Mouse (Mus musculus): ENCODE results near the gene Phf23. TPM values are rescaled to one million over a fixed set of nuclear protein-coding genes. Genes with fewer than 3 reads are reported as not detected.
"Not testable (repeated sequence)": the region's sequence is repeated elsewhere in the genome, so short reads cannot be mapped to it uniquely, and the experiment has no call there.

Gene Phf23
- polyA plus RNA-seq, 1 experiment from 2014 or later = 28.8 TPM

DNA sequence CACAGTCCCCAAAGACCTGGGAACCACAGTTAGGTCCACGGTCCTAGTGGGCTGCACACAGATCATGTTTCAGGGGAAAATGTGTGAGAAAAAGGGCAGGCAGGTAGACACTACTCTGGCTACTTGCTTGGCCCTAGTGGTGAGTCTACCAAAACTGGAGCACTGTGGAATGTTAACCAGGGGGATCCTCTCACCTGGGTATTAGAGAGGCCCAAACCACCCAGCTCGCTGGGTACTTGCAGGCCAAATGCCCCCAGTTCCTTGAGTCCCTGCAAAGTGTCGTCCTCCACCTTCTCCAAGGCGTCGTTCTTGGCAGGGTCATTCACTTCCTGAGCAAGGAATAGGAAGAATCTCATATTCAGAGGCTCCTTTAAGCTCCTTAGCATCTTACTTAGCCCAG lies 18.5 kb downstream of the Phf23 start:
- Histone ChIP-seq H3K4me2 (ENCODE audit: low read depth, low read length) (no peak overlapping the region), H3K9ac (replicated peaks; ENCODE audit: low read depth, low read length) (no peak overlapping the region), H3K4me3 (ENCODE audit: low read depth, low read length) (no peak overlapping the region), H3K4me1 (ENCODE audit: control insufficient read depth, insufficient read depth, low read length) (peaks cover 12% of the 10 kb centered on the region), H3K27ac (ENCODE audit: low read depth, low read length) (no peak overlapping the region), H3K27me3 (ENCODE audit: control insufficient read depth, insufficient read depth, low read length) (no peaks in the 10 kb centered on the region), H3K36me3 (ENCODE audit: control insufficient read depth, insufficient read depth, low read length) (peaks cover 36% of the 10 kb centered on the region), H3K9me3 (ENCODE audit: control insufficient read depth, low read length) (no peaks in the 10 kb centered on the region)
- 63% methylated on average over 5 of the region's 5 CpGs for WGBS
- ATAC-seq (ENCODE audit: low read depth) = no peak

DNA sequence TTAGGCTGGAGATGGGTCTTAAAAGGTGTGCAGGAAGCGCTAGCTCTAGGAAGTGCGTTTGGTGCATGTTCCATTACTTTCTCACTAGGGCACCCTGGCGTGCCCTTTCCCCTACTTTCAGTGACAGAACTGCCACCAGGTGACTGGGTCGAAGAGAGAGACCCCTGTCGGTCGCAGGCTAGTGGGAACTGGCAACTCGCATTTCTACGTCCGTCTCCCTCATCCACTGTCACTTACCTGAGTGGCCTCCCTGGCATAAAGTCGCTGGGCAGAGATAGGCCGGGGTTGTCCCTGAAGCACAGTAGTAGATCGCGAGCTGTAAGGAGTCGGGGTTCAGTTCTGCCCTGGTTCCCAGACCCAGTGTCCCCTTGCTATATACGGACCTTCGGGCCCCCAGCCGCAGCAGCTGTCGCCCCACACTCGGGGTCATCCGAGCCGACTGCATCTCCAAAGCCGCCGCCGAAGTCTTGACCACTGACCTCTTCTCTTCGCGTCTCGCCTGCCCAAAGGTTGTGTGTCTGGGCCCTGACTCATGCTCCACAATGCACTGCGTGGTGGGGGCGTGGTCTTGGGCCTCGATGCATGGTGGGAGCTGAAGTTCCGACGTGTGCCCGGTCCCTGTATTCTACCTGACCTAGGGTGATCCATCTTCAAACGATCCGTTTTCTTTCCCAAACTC lies 19.4 kb downstream of the Phf23 start, which contains the start of gene Acadvl:
Acadvl (minus strand) TSS at position 532 of the 679 bp plus-strand sequence.
- peak within 1 kb of the TSS; percentile 61 for H3K4me2 ChIP-seq (ENCODE audit: low read depth, low read length)
- H3K27me3 ChIP-seq (ENCODE audit: control insufficient read depth, insufficient read depth, low read length) = no peaks in the 10 kb centered on the region
- peaks cover 21% of the 10 kb centered on the region for H3K4me1 ChIP-seq (ENCODE audit: control insufficient read depth, insufficient read depth, low read length)
- peak within 1 kb of the TSS; percentile 63 for H3K9ac ChIP-seq (replicated peaks; ENCODE audit: low read depth, low read length)
- no peaks in the 10 kb centered on the region for H3K9me3 ChIP-seq (ENCODE audit: control insufficient read depth, low read length)
- ATAC-seq (ENCODE audit: low read depth) = peak; percentile 84
- H3K36me3 ChIP-seq (ENCODE audit: control insufficient read depth, insufficient read depth, low read length) = peaks cover 27% of the 10 kb centered on the region
- WGBS = under 1% methylated on average over 35 of the region's 35 CpGs
- H3K27ac ChIP-seq (ENCODE audit: low read depth, low read length) = peak within 1 kb of the TSS; percentile 66; the same call in 1 of the 2 replicates
- peak within 1 kb of the TSS; percentile 47 for H3K4me3 ChIP-seq (ENCODE audit: low read depth, low read length)

DNA sequence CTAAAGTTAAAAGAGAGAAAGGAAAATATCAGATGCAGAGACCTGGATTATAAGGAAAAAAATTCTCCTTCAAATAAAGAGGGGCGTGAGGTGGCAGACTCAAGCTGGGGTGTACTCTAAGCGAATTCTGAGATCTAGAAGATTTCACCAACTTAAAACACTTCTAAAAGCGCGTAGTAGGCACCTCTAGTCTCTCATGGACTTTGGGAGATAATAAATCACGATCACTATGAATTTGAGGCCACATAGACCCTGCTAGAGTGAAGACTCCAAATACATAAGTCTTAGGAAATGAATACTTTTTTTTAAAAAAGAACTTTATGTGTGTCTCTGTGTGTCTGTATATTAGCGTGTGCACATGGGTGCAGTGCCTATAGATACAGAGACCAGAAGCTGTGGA lies 20.1 kb downstream of the Phf23 start:
- Histone ChIP-seq H3K27me3 (ENCODE audit: control insufficient read depth, insufficient read depth, low read length) (no peaks in the 10 kb centered on the region), H3K4me3 (ENCODE audit: low read depth, low read length) (no peak overlapping the region), H3K4me2 (ENCODE audit: low read depth, low read length) (peak overlapping the region; percentile 61), H3K36me3 (ENCODE audit: control insufficient read depth, insufficient read depth, low read length) (peaks cover 20% of the 10 kb centered on the region), H3K4me1 (ENCODE audit: control insufficient read depth, insufficient read depth, low read length) (peaks cover 27% of the 10 kb centered on the region), H3K9ac (replicated peaks; ENCODE audit: low read depth, low read length) (no peak overlapping the region), H3K9me3 (ENCODE audit: control insufficient read depth, low read length) (no peaks in the 10 kb centered on the region), H3K27ac (ENCODE audit: low read depth, low read length) (no peak overlapping the region)
- no peak for ATAC-seq (ENCODE audit: low read depth)
- WGBS = 64% methylated on average over 6 of the region's 6 CpGs

DNA sequence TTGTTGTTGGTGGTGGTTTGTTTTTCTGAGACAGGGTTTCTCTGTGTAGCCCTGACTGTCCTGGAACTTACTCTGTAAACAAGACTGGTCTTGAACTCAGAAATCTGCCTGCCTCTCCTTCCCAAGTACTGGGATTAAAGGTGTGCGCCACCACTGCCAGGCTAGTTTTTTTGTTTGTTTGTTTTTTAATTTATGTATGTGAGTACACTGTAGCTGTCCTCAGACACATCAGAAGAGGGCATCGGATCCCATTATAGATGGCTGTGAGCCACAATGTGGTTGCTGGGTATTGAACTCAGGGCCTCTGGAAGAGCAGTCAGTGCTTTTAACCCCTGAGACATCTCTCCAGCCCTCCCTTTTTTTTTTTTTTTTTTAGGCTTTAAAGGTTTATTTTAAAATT lies 20.6 kb downstream of the Phf23 start:
- not testable (repeated sequence) for H3K4me3 ChIP-seq (ENCODE audit: low read depth, low read length); ATAC-seq (ENCODE audit: low read depth); H3K9me3 ChIP-seq (ENCODE audit: control insufficient read depth, low read length); H3K27me3 ChIP-seq (ENCODE audit: control insufficient read depth, insufficient read depth, low read length); H3K4me2 ChIP-seq (ENCODE audit: low read depth, low read length); H3K27ac ChIP-seq (ENCODE audit: low read depth, low read length); H3K9ac ChIP-seq (replicated peaks; ENCODE audit: low read depth, low read length)
- Histone ChIP-seq H3K4me1 (ENCODE audit: control insufficient read depth, insufficient read depth, low read length) (peaks cover 27% of the 10 kb centered on the region), H3K36me3 (ENCODE audit: control insufficient read depth, insufficient read depth, low read length) (peaks cover 15% of the 10 kb centered on the region)
- WGBS = 80% methylated on average over 2 of the region's 2 CpGs

DNA sequence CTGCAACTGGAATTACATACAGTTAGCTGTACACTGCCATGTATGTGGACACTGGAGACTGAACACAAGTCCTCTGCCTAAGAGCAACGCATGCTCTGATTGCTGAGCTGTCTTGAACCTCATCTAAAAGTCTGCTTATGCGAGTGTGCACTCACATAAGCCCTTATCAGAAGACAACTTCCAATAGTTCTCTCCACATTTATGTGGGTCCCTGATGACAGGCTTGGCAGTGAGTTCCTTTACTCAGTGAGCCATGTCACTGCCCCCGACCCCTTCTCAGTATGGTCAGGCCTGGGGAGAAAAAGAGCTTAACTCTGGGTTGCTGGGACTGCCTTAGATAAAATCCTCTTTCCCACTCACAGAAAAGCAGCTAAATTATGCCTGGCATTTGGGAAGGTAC lies 21.1 kb downstream of the Phf23 start, which contains the start of gene Dlg4:
Dlg4 (plus strand) TSS at position 274 of the 400 bp plus-strand sequence.
- no peak for ATAC-seq (ENCODE audit: low read depth)
- Histone ChIP-seq H3K27me3 (ENCODE audit: control insufficient read depth, insufficient read depth, low read length) (no peaks in the 10 kb centered on the region), H3K4me3 (ENCODE audit: low read depth, low read length) (peak within 1 kb of the TSS; percentile 80), H3K9me3 (ENCODE audit: control insufficient read depth, low read length) (no peaks in the 10 kb centered on the region), H3K4me2 (ENCODE audit: low read depth, low read length) (peak within 1 kb of the TSS; percentile 94), H3K27ac (ENCODE audit: low read depth, low read length) (peak within 1 kb of the TSS; percentile 95; the same call in 1 of the 2 replicates), H3K9ac (replicated peaks; ENCODE audit: low read depth, low read length) (peak within 1 kb of the TSS; percentile 83; the same call in 1 of the 2 replicates), H3K36me3 (ENCODE audit: control insufficient read depth, insufficient read depth, low read length) (peaks cover 10% of the 10 kb centered on the region), H3K4me1 (ENCODE audit: control insufficient read depth, insufficient read depth, low read length) (peaks cover 27% of the 10 kb centered on the region)
- 79% methylated on average over 3 of the region's 3 CpGs for WGBS

DNA sequence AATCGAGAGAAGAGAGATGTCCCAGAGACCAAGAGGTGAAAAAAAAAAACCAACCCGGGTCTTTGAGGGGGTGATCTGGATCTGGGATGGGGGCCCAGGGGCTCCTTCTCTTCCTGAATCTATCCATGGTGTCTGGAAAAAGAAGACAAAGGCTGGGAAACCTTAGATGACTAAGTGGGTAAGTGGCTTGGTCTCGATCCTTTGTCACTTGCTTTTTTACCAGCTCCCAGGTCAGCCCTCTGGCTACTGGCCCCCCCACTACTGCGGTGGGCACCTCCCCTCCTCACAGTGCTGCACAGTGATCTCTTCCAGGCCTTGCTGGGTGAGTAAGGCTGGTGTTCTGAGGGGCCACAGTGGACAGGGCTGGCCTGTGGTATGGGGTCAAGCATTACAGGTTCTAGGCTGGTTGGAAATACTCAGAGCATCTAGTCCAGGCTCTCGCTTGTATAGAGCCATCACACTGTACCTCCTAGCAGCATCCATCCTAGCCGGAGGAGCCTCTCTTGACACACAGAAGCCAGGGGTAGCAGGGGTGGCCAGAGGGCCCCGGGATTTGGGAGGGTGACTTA lies 21.7 kb downstream of the Phf23 start:
- WGBS = 54% methylated on average over 7 of the region's 7 CpGs
- H3K4me1 ChIP-seq (ENCODE audit: control insufficient read depth, insufficient read depth, low read length) = peaks cover 30% of the 10 kb centered on the region

DNA sequence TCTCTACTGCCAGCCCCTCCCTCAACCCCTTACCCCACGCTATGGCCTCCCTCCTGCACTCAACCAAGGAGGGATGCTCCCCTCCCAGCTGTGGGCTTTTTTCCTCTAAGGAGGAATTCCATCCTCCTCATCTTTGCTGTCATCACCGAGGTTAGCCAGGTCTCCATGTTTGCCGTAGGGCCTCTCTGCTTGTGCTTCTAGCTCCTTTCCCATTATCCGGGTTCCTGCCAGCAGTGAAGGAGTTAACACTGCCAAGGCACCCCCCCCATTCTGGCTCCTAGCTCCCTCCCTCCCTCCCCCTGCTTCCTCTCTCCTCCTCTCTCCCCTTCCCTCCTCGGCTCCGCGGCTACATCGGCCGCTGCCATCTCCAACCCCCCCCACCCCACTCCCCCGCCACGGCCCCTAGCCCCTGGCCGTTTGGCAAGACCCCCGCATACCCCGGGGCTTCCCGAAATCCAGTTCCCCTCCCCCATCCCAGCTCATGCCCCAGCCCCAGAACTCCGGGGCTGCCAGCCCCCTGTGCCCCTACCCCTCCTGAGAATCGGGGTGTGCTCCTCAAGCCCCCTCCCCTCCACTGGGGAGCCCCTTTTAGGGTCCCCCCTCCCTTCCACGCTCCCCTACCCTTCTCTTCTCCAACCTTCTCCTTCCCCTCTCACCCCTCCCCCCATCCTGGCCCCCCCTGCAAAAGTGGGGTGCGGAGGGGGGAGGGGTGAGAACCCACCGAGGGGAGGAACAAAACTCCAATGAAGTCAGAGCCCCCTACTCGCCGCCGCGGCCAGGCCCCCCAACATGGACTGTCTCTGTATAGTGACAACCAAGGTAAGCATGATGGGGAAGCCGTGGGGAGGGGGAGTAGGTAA lies 22.8 kb downstream of the Phf23 start:
- peak overlapping the region; percentile 94 for H3K4me2 ChIP-seq (ENCODE audit: low read depth, low read length)
- H3K9me3 ChIP-seq (ENCODE audit: control insufficient read depth, low read length) = no peaks in the 10 kb centered on the region
- H3K9ac ChIP-seq (replicated peaks; ENCODE audit: low read depth, low read length) = peak overlapping the region; percentile 83
- WGBS = 2% methylated on average over 23 of the region's 25 CpGs
- H3K36me3 ChIP-seq (ENCODE audit: control insufficient read depth, insufficient read depth, low read length) = peaks cover 1% of the 10 kb centered on the region; the same call in 1 of the 2 replicates
- peak overlapping the region; percentile 80 for H3K4me3 ChIP-seq (ENCODE audit: low read depth, low read length)
- no peaks in the 10 kb centered on the region for H3K27me3 ChIP-seq (ENCODE audit: control insufficient read depth, insufficient read depth, low read length)
- H3K4me1 ChIP-seq (ENCODE audit: control insufficient read depth, insufficient read depth, low read length) = peaks cover 35% of the 10 kb centered on the region
- ATAC-seq (ENCODE audit: low read depth) = no peak
- H3K27ac ChIP-seq (ENCODE audit: low read depth, low read length) = peak overlapping the region; percentile 95

More for the DNA sequence above, 21.7 kb downstream of the Phf23 start:
- no peak overlapping the region for H3K4me3 ChIP-seq (ENCODE audit: low read depth, low read length)
- no peak for ATAC-seq (ENCODE audit: low read depth)
- no peaks in the 10 kb centered on the region for H3K27me3 ChIP-seq (ENCODE audit: control insufficient read depth, insufficient read depth, low read length)
- no peaks in the 10 kb centered on the region for H3K9me3 ChIP-seq (ENCODE audit: control insufficient read depth, low read length)
- H3K9ac ChIP-seq (replicated peaks; ENCODE audit: low read depth, low read length) = peak overlapping the region; percentile 83; the same call in 1 of the 2 replicates
- H3K36me3 ChIP-seq (ENCODE audit: control insufficient read depth, insufficient read depth, low read length) = peaks cover 4% of the 10 kb centered on the region; the same call in 1 of the 2 replicates
- H3K27ac ChIP-seq (ENCODE audit: low read depth, low read length) = peak overlapping the region; percentile 22; the same call in 1 of the 2 replicates
- H3K4me2 ChIP-seq (ENCODE audit: low read depth, low read length) = peak overlapping the region; percentile 94

DNA sequence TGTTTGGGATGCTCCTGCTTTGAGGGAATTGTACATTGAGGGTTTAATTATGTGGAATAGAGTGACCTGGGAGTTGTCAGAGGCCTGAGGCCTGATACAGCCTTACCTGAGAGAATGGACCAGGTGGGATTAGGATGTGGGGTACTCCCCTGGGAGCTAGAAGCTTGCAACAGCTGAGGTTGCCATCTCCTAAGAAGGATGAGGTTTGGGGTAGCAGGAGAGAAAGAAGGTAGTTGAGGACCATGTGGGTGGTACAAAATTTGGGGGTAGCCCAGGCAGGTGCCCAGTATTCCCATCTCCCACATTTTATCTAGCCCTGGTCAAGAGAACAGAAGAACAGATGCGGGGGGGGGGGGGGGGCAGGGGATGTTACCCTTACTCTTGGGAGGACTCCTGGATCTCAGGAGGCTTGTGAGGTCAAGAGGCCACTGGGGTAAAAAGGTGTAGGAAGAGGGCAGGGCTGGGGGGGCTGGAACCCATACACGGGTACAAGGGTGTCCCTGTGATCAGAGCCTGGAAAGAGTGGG lies 24.0 kb downstream of the Phf23 start:
- Histone ChIP-seq H3K4me3 (ENCODE audit: low read depth, low read length) (peak overlapping the region; percentile 80), H3K27ac (ENCODE audit: low read depth, low read length) (peak overlapping the region; percentile 95), H3K9ac (replicated peaks; ENCODE audit: low read depth, low read length) (peak overlapping the region; percentile 83), H3K9me3 (ENCODE audit: control insufficient read depth, low read length) (no peaks in the 10 kb centered on the region), H3K27me3 (ENCODE audit: control insufficient read depth, insufficient read depth, low read length) (no peaks in the 10 kb centered on the region), H3K4me2 (ENCODE audit: low read depth, low read length) (peak overlapping the region; percentile 94), H3K36me3 (ENCODE audit: control insufficient read depth, insufficient read depth, low read length) (no peaks in the 10 kb centered on the region), H3K4me1 (ENCODE audit: control insufficient read depth, insufficient read depth, low read length) (peaks cover 44% of the 10 kb centered on the region)
- WGBS = 16% methylated on average over 2 of the region's 2 CpGs
- ATAC-seq (ENCODE audit: low read depth) = no peak
